Mouse (Mus musculus): ENCODE measurements at regions not wholly inside any gene's neighbourhood (a gene's known extent, or its start where the extent isn't known, plus 50 kb on each side); places are given as distances from the start of the nearest gene placed in this dataset.

GRCm38 (mm10) chr16:87291716-87292115 lies 62.3 kb upstream of the N6amt1 start:
- TF ChIP-seq POLR2A (IDR thresholded peaks at IDR 0.05; ENCODE audit: borderline replicate concordance, insufficient read depth, low read length): no peak
- TF ChIP-seq CTCF (IDR thresholded peaks at IDR 0.05; ENCODE audit: borderline replicate concordance, insufficient read depth, low read depth, low read length): no peak
